Mouse (Mus musculus) neural tube, embryonic 12.5 days (tissue): Measurements from ENCODE around the gene Cav3. TPM values are rescaled to one million over a fixed set of nuclear protein-coding genes. Genes with fewer than 3 reads are reported as not detected.

Experiments used
- polyA plus RNA-seq: library from polyadenylated mRNA; unstranded; fragments of >200 nt; fragmentation: Nextera tagmentation; extraction: Ambion mirVana; gene quantifications from 2 replicates; pipeline ENCODE4 v1.2.1, GENCODE M21; 2016

Cav3 gene
- polyA plus RNA-seq, 1 experiment from 2014 or later: 1.0 TPM

Other genes starting within 250 kb of the Cav3 start
- 16.3 and 18.1 TPM in 2 replicates for gene Lmcd1, start 185.7 kb upstream of the Cav3 start, polyA plus RNA-seq
- gene Ssu2, start 71.5 kb upstream of the Cav3 start, polyA plus RNA-seq: 0.55 and 0.87 TPM in 2 replicates
- 0.36 and 0.85 TPM in 2 replicates for gene Oxtr, start 30.4 kb downstream of the Cav3 start, polyA plus RNA-seq
- 26.2 and 27.7 TPM in 2 replicates for gene Rad18, start 237.2 kb downstream of the Cav3 start, polyA plus RNA-seq